Mouse (Mus musculus) ES-E14 (cell line): ENCODE results near the gene Zfp72. TPM values are rescaled to one million over a fixed set of nuclear protein-coding genes. Genes with fewer than 3 reads are reported as not detected.

Source experiments
- DNase-seq: peaks from one replicate; pipeline ENCODE4 v3.0.0-alpha.2; 2013; ENCODE audit warnings: low read depth, low spot score
- H3K27ac ChIP-seq: 2 replicates; pipeline ENCODE4 v1.5.1; 2012; ENCODE audit warnings: low read depth, mild to moderate bottlenecking, low read length, moderate library complexity, mixed read lengths; ENCODE audit not compliant: poor library complexity, insufficient read depth, severe bottlenecking
- H3K36me3 ChIP-seq: 2 replicates; pipeline ENCODE4 v1.6.1; 2012; ENCODE audit warnings: mild to moderate bottlenecking, low read length, moderate library complexity, mixed read lengths; ENCODE audit not compliant: control insufficient read depth, poor library complexity, insufficient read depth, severe bottlenecking
- H3K4me1 ChIP-seq, 2 experiments: fragments of 150-350 bp in 1 of 2; sonication (generic) in 1 of 2; 2 replicates each; pipeline ENCODE4 v1.6.1; 2012; ENCODE audit warnings: low read length in 2 of 2, mild to moderate bottlenecking in 1 of 2, mixed read lengths in 1 of 2; ENCODE audit not compliant: control insufficient read depth in 2 of 2, insufficient read depth in 2 of 2, poor library complexity in 1 of 2
- H3K4me3 ChIP-seq, 2 experiments: fragments of 150-350 bp in 1 of 2; sonication (generic) in 1 of 2; 2 replicates each; pipeline ENCODE4 v1.5.1; 2012; ENCODE audit warnings: low read length in 2 of 2, low read depth in 1 of 2, mild to moderate bottlenecking in 1 of 2, mixed read lengths in 1 of 2; ENCODE audit not compliant: insufficient read depth in 1 of 2, poor library complexity in 1 of 2, severe bottlenecking in 1 of 2
- H3K9ac ChIP-seq: 2 replicates; pipeline ENCODE4 v1.6.1; 2012; ENCODE audit warnings: low read depth, mild to moderate bottlenecking, low read length, mixed read lengths; ENCODE audit not compliant: poor library complexity, insufficient read depth, severe bottlenecking
- H3K9me3 ChIP-seq: fragments of 150-350 bp; sonication (generic); 2 replicates; pipeline ENCODE4 v1.6.1; 2012; ENCODE audit warnings: low read depth, mild to moderate bottlenecking, low read length; ENCODE audit not compliant: control insufficient read depth, insufficient read depth
- CHD2 ChIP-seq: IDR thresholded peaks from 2 replicates; pipeline ENCODE4 v1.6.1; 2014; ENCODE audit warnings: mild to moderate bottlenecking, low read depth, low read length, inconsistent platforms
- HCFC1 ChIP-seq: IDR thresholded peaks from 2 replicates; pipeline ENCODE4 v1.6.1; 2012; ENCODE audit warnings: low read length, inconsistent platforms, borderline replicate concordance; ENCODE audit not compliant: insufficient read depth
- MAFK ChIP-seq: IDR thresholded peaks from 2 replicates; pipeline ENCODE4 v1.6.1; 2014; ENCODE audit warnings: mild to moderate bottlenecking, low read depth, low read length, inconsistent platforms; ENCODE audit not compliant: insufficient read depth
- ZC3H11A ChIP-seq: IDR thresholded peaks from 2 replicates; pipeline ENCODE4 v1.6.1; 2012; ENCODE audit warnings: low read depth, mild to moderate bottlenecking, inconsistent platforms, low read length, borderline replicate concordance
- ZNF384 ChIP-seq: IDR thresholded peaks from 2 replicates; pipeline ENCODE4 v1.6.1; 2012; ENCODE audit warnings: low read depth, low read length, inconsistent platforms
- in situ Hi-C, 2 experiments: fragments of 600-800 bp; cut with MboI; formaldehyde crosslinking; loops; one replicate each; pipeline ENCODE4 v1.15.1; 2025; ENCODE audit warnings: low sequenced_read_pairs in 2 of 2, inconsistent platforms in 1 of 2; ENCODE audit not compliant: unreplicated experiment in 2 of 2
- total RNA-seq: library from RNA; depleted of rRNA; stranded (reverse); fragments of 300-350 nt; gene quantifications from 2 replicates; pipeline ENCODE4 v1.2.3, GENCODE M21; 2012; rRNA removed

Gene Zfp72
- total RNA-seq = 3.0 and 4.5 TPM in 2 replicates

- no peaks in the 10 kb centered on the region; a peak in 1 of 4 replicates for H3K4me1 ChIP-seq
- no peak for TF ChIP-seq CHD2
- peak; percentile 90 for TF ChIP-seq HCFC1
- no peak for TF ChIP-seq ZNF384
- peak within 1 kb of the TSS; percentile 69 for H3K9ac ChIP-seq
- H3K36me3 ChIP-seq = no peaks in the 10 kb centered on the region
- DNase-seq = peak; percentile 62
- H3K9me3 ChIP-seq = no peaks in the 10 kb centered on the region
- in situ Hi-C loops = no loop called here
- peak within 1 kb of the TSS; percentile 77 to 96 for H3K4me3 ChIP-seq
- H3K27ac ChIP-seq = 0 out of 2 replicates have a peak within 1 kb of the TSS, but pooled peaks have one; percentile 7
Observed at GRCm38 (mm10) chr13:74390371-74390990, at the start of gene Zfp72. TSS of gene Zfp72 (minus strand) at chr13:74390836.

GRCm38 (mm10) chr13:74439895-74440294, 49.3 kb upstream of the Zfp72 start:
- Histone ChIP-seq H3K4me3 (peak overlapping the region; percentile 59 to 65), H3K9me3 (no peaks in the 10 kb centered on the region), H3K27ac (no peak overlapping the region), H3K36me3 (no peaks in the 10 kb centered on the region), H3K9ac (peak overlapping the region; percentile 55), H3K4me1 (no peaks in the 10 kb centered on the region)
- no peak for TF ChIP-seq MAFK
- TF ChIP-seq CHD2 = no peak
- no peak for TF ChIP-seq HCFC1
- no peak for TF ChIP-seq ZC3H11A
- no peak for TF ChIP-seq ZNF384
- in situ Hi-C loops = no loop called here
- peak; percentile 40 for DNase-seq

- H3K9me3 ChIP-seq = no peaks in the 10 kb centered on the region
- peak within 1 kb of the TSS; percentile 57 to 68 for H3K4me3 ChIP-seq
- in situ Hi-C loops = no loop called here
- peaks cover 0 to 2% of the 10 kb centered on the region in 2 experiments; a peak in 1 of 4 replicates for H3K4me1 ChIP-seq
- H3K36me3 ChIP-seq = no peaks in the 10 kb centered on the region
- TF ChIP-seq ZC3H11A (no peak), ZNF384 (0 out of 2 replicates have a peak, but pooled peaks have one; percentile 7), MAFK (no peak)
- DNase-seq = peak; percentile 88
- H3K9ac ChIP-seq = peak within 1 kb of the TSS; percentile 70
- H3K27ac ChIP-seq = peak within 1 kb of the TSS; percentile 84
Observed at GRCm38 (mm10) chr13:74399298-74399839, 8.7 kb upstream of the Zfp72 start, which contains the start of gene Ftl1-ps1. TSS of gene Ftl1-ps1 (plus strand) at chr13:74399694.

- Histone ChIP-seq H3K27ac (no peak overlapping the region), H3K9me3 (no peaks in the 10 kb centered on the region), H3K36me3 (no peaks in the 10 kb centered on the region), H3K4me1 (no peaks in the 10 kb centered on the region; a peak in 1 of 4 replicates), H3K4me3 (no peak overlapping the region), H3K9ac (no peak overlapping the region)
- TF ChIP-seq HCFC1 (no peak), MAFK (no peak), ZC3H11A (no peak), ZNF384 (no peak), CHD2 (no peak)
- in situ Hi-C loops = no loop called here
- no peak for DNase-seq
Observed at GRCm38 (mm10) chr13:74391156-74391555, 520 bp upstream of the Zfp72 start.
